Mouse (Mus musculus) cerebellum, postnatal 4 days (tissue): ENCODE measurements around the gene Tat.
"Not testable (repeated sequence)": the region's sequence is repeated elsewhere in the genome, so short reads cannot be mapped to it uniquely, and the experiment has no call there.

Experiments used
- DNase-seq, 2 experiments: peaks; one replicate each; pipeline ENCODE4 v3.0.0; 2022; ENCODE audit warnings: low spot score in 2 of 2, mixed read lengths in 1 of 2

Tat gene

GRCm38 (mm10) chr8:109982386-109983105 is 7.7 kb upstream of the Tat start:
- DNase-seq, result no peak

- DNase-seq, result no peak
These were observed 6.3 kb upstream of the Tat start for GRCm38 (mm10) chr8:109983944-109984343.

- DNase-seq, result peak in 1 of 2 experiments; percentile 40
These were observed 3.9 kb upstream of the Tat start for GRCm38 (mm10) chr8:109986384-109986783.

- DNase-seq, result no peak
These were observed 2.5 kb upstream of the Tat start for GRCm38 (mm10) chr8:109987776-109988175.

GRCm38 (mm10) chr8:109989151-109989550 is 1.1 kb upstream of the Tat start:
- no peak for DNase-seq

- no peak for DNase-seq
These were observed 1.9 kb downstream of the Tat start for GRCm38 (mm10) chr8:109992166-109992565.

GRCm38 (mm10) chr8:109992951-109993350 is 2.7 kb downstream of the Tat start:
- DNase-seq, result no peak

GRCm38 (mm10) chr8:109997381-109997780 is 7.1 kb downstream of the Tat start:
- DNase-seq, result no peak

GRCm38 (mm10) chr8:109998066-109998465 is 7.8 kb downstream of the Tat start:
- DNase-seq, result no peak

- no peak for DNase-seq
These were observed 9.7 kb downstream of the Tat start for GRCm38 (mm10) chr8:109999974-110000373.

- DNase-seq, result peak in 1 of 2 experiments; percentile 31
These were observed 12.7 kb downstream of the Tat start for GRCm38 (mm10) chr8:110002953-110003352.

GRCm38 (mm10) chr8:110004300-110004699 is 14.1 kb downstream of the Tat start:
- no peak for DNase-seq

- no peak for DNase-seq
These were observed 16.2 kb downstream of the Tat start for GRCm38 (mm10) chr8:110006312-110007023.

GRCm38 (mm10) chr8:110008228-110008994 is 18.2 kb downstream of the Tat start:
- DNase-seq, result no peak

GRCm38 (mm10) chr8:110008995-110009446 is 18.8 kb downstream of the Tat start:
- no peak for DNase-seq

- peak in 1 of 2 experiments; percentile 59 for DNase-seq
These were observed 20.6 kb downstream of the Tat start for GRCm38 (mm10) chr8:110010868-110011267.

GRCm38 (mm10) chr8:110022081-110022480 is 31.8 kb downstream of the Tat start:
- DNase-seq, result no peak

- no peak for DNase-seq
These were observed 32.6 kb downstream of the Tat start for GRCm38 (mm10) chr8:110022768-110023344.

GRCm38 (mm10) chr8:110033771-110034170 is 43.5 kb downstream of the Tat start:
- DNase-seq, result not testable (repeated sequence)

- DNase-seq, result no peak
These were observed 44.1 kb downstream of the Tat start for GRCm38 (mm10) chr8:110034331-110034730.

GRCm38 (mm10) chr8:110036156-110036555 is 45.9 kb downstream of the Tat start:
- DNase-seq, result peak in 1 of 2 experiments; percentile 37

GRCm38 (mm10) chr8:110039216-110039615 is 49.0 kb downstream of the Tat start:
- no peak for DNase-seq
